Mouse (Mus musculus): Measurements from ENCODE around the gene Prelid3b.

Gene Prelid3b

GRCm38 (mm10) chr2:174472818-174473549 lies at the start of gene Prelid3b:
Gene Prelid3b, minus strand, starts transcription at chr2:174473081.
- ATAC-seq (ENCODE audit: insufficient number of reproducible peaks, low FRiP score, low TSS enrichment) = peak; percentile 90

- no peak for ATAC-seq (ENCODE audit: insufficient number of reproducible peaks, low FRiP score, low TSS enrichment)
These were observed 49.3 kb upstream of the Prelid3b start for GRCm38 (mm10) chr2:174522134-174522533.

GRCm38 (mm10) chr2:174517141-174518079 lies 44.5 kb upstream of the Prelid3b start:
- ATAC-seq (ENCODE audit: insufficient number of reproducible peaks, low FRiP score, low TSS enrichment) = no peak

- no peak for ATAC-seq (ENCODE audit: insufficient number of reproducible peaks, low FRiP score, low TSS enrichment)
These were observed 42.0 kb upstream of the Prelid3b start for GRCm38 (mm10) chr2:174514887-174515286.

GRCm38 (mm10) chr2:174513827-174514226 lies 40.9 kb upstream of the Prelid3b start:
- ATAC-seq (ENCODE audit: insufficient number of reproducible peaks, low FRiP score, low TSS enrichment) = no peak

- no peak for ATAC-seq (ENCODE audit: insufficient number of reproducible peaks, low FRiP score, low TSS enrichment)
These were observed 36.9 kb upstream of the Prelid3b start for GRCm38 (mm10) chr2:174509825-174510224.

GRCm38 (mm10) chr2:174507998-174508397 lies 35.1 kb upstream of the Prelid3b start:
- no peak for ATAC-seq (ENCODE audit: insufficient number of reproducible peaks, low FRiP score, low TSS enrichment)

- no peak for ATAC-seq (ENCODE audit: insufficient number of reproducible peaks, low FRiP score, low TSS enrichment)
These were observed 30.1 kb upstream of the Prelid3b start for GRCm38 (mm10) chr2:174502831-174503460.

GRCm38 (mm10) chr2:174502321-174502720 lies 29.4 kb upstream of the Prelid3b start:
- ATAC-seq (ENCODE audit: insufficient number of reproducible peaks, low FRiP score, low TSS enrichment) = no peak

GRCm38 (mm10) chr2:174501517-174501916 lies 28.6 kb upstream of the Prelid3b start:
- ATAC-seq (ENCODE audit: insufficient number of reproducible peaks, low FRiP score, low TSS enrichment) = no peak

GRCm38 (mm10) chr2:174500814-174501503 lies 28.1 kb upstream of the Prelid3b start:
- ATAC-seq (ENCODE audit: insufficient number of reproducible peaks, low FRiP score, low TSS enrichment) = no peak

- no peak for ATAC-seq (ENCODE audit: insufficient number of reproducible peaks, low FRiP score, low TSS enrichment)
These were observed 20.0 kb upstream of the Prelid3b start for GRCm38 (mm10) chr2:174492858-174493257.

- ATAC-seq (ENCODE audit: insufficient number of reproducible peaks, low FRiP score, low TSS enrichment) = no peak
These were observed 14.1 kb upstream of the Prelid3b start for GRCm38 (mm10) chr2:174487005-174487404.

GRCm38 (mm10) chr2:174478746-174479145 lies 5.9 kb upstream of the Prelid3b start:
- ATAC-seq (ENCODE audit: insufficient number of reproducible peaks, low FRiP score, low TSS enrichment) = no peak

- ATAC-seq (ENCODE audit: insufficient number of reproducible peaks, low FRiP score, low TSS enrichment) = no peak
These were observed 4.8 kb upstream of the Prelid3b start for GRCm38 (mm10) chr2:174477543-174478319.

- no peak for ATAC-seq (ENCODE audit: insufficient number of reproducible peaks, low FRiP score, low TSS enrichment)
These were observed 658 bp upstream of the Prelid3b start for GRCm38 (mm10) chr2:174473550-174473927.

- peak; percentile 13 for ATAC-seq (ENCODE audit: insufficient number of reproducible peaks, low FRiP score, low TSS enrichment)
These were observed 474 bp downstream of the Prelid3b start for GRCm38 (mm10) chr2:174472407-174472806.

GRCm38 (mm10) chr2:174470786-174471405 lies 2.0 kb downstream of the Prelid3b start:
- ATAC-seq (ENCODE audit: insufficient number of reproducible peaks, low FRiP score, low TSS enrichment) = no peak

- no peak for ATAC-seq (ENCODE audit: insufficient number of reproducible peaks, low FRiP score, low TSS enrichment)
These were observed 2.5 kb downstream of the Prelid3b start for GRCm38 (mm10) chr2:174470333-174470732.

All from cerebellum, adult (tissue).